Mouse (Mus musculus): ENCODE measurements at regions not wholly inside any gene's neighbourhood (a gene's known extent, or its start where the extent isn't known, plus 50 kb on each side); places are given as distances from the start of the nearest gene placed in this dataset.

DNA sequence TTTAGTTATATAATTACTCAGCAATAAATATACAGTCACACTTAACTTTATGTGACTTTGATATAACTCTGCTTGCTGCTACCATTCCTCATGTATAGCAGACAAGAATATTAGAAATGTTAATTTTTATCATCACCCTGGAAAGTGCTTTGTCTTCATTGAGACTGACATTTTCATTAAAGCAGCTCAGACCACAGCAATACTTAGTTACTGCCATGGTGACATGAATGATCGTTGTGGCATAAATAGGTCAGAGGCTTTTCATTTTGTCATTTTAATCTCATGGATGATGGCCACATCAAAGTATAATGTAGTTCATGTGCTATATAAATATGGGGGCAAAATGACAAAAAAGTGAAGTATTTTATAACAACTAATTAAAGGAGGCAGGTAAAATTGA, 498.1 kb downstream of the Slc22a22 start:
- no peak for DNase-seq (ENCODE audit: low spot score in 2 of 2)

DNA sequence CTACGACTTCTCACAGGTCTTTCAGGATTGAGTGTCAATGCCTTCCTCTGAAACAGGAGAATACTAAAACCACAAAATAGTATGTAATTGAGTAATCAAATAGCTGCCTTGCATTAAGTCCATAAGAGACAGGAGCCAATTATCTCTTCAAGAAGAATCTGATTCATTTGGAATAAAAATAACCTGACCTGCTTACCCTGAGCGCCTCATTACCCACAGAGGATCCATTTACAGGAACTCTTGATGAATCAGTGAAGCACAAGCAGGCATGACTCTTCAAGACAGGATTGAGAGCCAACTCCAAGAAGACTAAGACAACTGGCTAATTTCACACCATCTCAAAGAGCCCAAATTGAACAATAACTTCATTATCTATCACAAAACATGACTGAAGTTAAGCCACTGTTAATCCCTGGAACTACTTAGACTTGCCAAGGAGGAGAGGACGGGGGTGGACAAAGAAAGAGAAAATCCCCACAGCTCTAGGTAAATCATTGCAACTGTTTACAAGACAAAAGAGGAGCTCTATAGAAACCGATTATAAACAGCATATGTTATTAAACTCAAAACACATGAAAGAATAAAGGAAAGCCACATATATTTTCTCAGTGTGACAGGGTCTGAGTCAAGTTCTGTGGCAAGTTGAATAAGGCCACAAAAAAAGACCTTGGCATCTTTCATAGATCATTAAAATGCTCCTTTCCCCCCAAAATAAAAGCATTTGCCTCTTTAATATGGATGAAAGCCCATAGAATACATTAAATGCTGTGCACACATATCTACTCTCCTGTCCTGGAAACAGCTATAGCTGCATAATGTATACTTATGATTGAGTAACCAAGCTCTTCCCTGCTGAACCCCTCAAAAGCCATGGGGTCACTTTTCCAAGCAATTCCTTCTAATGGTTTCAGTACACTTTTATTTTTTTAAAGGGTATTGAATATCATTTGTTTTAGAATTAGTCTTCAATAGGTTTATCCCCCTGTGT, 501.7 kb downstream of the Slc22a22 start:
- no peak for DNase-seq (ENCODE audit: low spot score in 2 of 2)

DNA sequence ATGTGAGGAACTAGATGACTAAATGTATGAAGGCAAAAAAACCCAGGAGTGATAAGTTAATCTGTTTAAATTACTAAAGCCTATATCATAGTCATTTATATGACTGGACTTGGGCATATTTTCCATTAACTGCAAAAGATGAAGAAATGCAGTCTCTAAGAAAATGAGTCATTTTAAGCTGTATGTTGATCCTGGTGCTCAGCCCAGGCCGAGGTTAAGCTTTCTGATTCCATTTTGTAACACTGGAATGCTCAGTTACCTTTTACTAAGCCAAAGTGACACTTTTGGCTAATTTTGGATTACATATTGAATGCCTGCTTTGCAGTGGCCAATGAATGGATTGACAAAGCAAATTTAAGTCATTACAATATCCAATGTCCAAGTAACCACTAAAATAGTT, 507.3 kb downstream of the Slc22a22 start:
- no peak for DNase-seq (ENCODE audit: low spot score in 2 of 2)

DNA sequence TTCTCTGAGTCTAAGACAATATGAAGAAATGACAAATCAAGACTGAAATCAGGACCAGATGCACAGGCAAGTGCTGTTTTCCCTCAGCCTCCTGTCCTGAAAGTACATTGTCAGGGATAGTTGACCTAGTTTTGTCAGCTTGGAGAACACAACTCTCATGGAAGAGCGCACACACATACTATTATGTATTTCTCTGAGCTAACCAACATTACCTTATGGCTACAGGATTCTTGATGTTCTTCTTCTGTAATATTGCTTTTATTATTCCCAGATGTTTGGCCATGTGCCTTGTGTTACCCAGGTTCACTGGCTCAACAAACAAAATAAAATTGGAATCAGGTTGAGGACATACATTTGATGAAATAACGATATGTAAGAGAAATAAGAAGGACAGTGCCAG, 521.1 kb downstream of the Slc22a22 start:
- DNase-seq (ENCODE audit: low spot score in 2 of 2): no peak

GRCm38 (mm10) chr15:56952176-56952575, 525.2 kb downstream of the Slc22a22 start:
- DNase-seq (ENCODE audit: low spot score in 2 of 2): no peak

GRCm38 (mm10) chr15:56950824-56951223, 526.6 kb downstream of the Slc22a22 start:
- DNase-seq (ENCODE audit: low spot score in 2 of 2): no peak

- no peak for DNase-seq (ENCODE audit: low spot score in 2 of 2)
Measured at GRCm38 (mm10) chr15:56940891-56941290, 536.5 kb downstream of the Slc22a22 start.

DNA sequence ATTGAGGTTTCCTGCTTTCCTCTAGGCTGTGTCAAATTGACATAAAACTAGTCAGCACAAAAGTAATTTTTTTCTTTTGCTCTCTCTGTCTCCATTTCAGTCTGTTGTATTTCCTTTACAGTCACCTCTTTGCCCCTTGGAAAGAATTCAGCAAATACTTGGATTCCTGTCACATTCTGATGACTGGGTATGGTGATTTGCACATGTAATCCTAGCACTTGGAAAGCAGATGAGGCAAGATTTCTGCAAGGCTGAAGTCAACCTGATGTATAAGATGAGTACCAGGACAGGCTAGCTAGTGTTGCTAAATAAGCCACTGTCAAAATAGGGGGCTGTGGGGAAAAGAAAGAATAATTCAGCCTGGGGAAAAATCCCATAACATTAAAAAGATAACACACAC, 580.9 kb downstream of the Slc22a22 start:
- no peak for DNase-seq (ENCODE audit: low spot score in 2 of 2)

DNA sequence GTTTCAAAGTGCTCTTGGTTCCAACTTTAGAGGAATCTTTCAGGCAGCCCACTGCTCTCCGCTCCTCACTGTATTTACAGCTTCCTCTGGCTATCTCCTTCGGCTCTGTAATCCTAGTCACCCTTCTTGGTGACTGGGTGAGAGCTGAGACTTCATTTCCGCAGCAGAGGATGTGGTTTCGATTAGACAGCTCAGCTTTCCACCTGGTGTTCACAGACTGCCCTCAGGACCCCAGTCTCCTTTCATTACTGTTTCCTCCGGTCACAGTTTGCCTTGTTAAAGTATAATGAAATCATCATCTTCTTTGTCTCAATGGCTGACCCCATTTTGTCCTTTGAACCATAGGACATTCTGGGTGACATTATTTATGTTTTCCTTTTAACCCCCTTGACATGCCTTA, 595.9 kb downstream of the Slc22a22 start:
- no peak for DNase-seq (ENCODE audit: low spot score in 2 of 2)

- no peak for DNase-seq (ENCODE audit: low spot score in 2 of 2)
Measured at GRCm38 (mm10) chr15:56865879-56866278, 611.5 kb downstream of the Slc22a22 start.

GRCm38 (mm10) chr15:56865035-56865804, 612.2 kb downstream of the Slc22a22 start:
- no peak for DNase-seq (ENCODE audit: low spot score in 2 of 2)

- no peak for DNase-seq (ENCODE audit: low spot score in 2 of 2)
Measured at GRCm38 (mm10) chr15:56858627-56859334, 618.6 kb downstream of the Slc22a22 start.

GRCm38 (mm10) chr15:56858134-56858533, 619.3 kb downstream of the Slc22a22 start:
- no peak for DNase-seq (ENCODE audit: low spot score in 2 of 2)

GRCm38 (mm10) chr15:56856057-56856456, 621.4 kb downstream of the Slc22a22 start:
- DNase-seq (ENCODE audit: low spot score in 2 of 2): peak; percentile 3 to 18

DNA sequence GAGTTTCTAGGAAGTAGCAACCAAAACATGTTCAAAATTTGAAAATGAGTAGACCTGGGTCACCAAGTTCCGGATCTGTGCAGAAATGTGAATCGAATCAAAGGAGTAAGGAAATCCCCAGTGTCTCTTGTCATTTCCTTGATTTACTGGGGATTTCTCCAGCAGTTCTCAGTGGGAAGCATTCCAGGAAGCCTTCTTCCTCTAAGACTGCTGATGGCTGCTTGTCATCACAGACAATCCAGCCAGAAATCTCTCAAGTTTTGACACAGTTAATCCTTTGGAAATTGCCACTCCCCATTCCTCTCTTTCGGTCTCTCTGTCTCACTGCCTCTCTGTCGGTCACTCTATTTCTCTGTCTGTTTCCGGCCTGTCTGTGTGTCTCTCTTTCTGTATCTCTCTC, 624.3 kb downstream of the Slc22a22 start:
- no peak for DNase-seq (ENCODE audit: low spot score in 2 of 2)

GRCm38 (mm10) chr15:56847469-56848128, 629.8 kb downstream of the Slc22a22 start:
- DNase-seq (ENCODE audit: low spot score in 2 of 2): no peak

GRCm38 (mm10) chr15:56844574-56844973, 632.9 kb downstream of the Slc22a22 start:
- DNase-seq (ENCODE audit: low spot score in 2 of 2): no peak

DNA sequence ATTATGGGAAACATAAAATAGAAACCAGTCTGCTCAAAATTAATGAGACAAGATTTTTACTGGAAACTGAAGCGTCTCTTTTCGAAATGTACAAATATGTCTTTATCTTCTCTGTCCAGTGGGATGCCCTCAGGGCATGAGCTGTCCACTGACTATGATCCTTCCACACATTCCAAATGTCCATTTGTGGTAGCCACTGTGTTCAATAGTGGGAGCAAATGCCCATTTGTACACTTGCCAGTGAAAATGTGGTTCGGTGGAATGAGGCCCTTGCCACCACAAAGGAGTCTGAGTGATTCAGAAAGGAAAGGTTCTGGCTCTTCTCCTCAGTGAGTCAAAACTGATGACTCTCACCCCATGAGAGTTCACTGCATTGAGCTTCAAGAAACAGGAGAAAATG, 635.9 kb downstream of the Slc22a22 start:
- DNase-seq (ENCODE audit: low spot score in 2 of 2): no peak

DNA sequence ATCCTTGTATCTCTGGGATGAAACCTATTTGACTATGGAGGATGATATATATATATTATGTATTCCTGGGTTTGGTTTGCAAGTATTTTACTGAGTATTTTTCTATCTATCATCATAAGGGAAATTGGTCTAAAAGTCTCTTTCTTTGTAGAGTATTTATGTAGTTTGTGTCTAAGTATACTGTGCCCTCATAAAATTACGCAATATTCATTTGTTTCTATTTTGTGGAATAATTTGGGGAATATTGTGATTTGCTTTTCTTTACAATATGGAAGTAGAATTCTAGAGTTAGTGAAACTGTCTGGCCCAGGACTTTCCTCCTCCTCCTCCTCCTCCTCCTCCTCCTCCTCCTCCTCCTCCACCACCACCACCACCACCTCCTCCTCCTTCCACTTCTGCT, 640.1 kb downstream of the Slc22a22 start:
- DNase-seq (ENCODE audit: low spot score in 2 of 2): no peak

DNA sequence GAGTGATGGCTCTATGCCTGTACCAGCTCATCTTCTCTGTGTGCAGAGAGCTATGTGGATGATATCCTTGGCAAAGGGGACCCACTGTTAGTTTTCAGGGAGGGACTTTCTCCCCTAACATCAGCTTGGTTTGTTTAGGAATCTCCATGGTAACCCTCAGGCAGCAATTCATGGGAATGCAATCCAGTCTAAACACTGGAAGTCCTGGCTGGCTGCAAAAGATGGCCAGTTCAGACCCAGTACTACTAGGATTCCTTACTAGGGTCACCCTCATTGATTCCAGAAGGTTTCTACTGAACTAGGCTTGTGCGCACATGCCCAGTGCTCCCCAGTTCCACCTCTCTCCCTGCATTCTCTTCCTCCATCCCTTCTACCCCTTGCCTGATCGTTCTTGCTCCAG, 642.8 kb downstream of the Slc22a22 start:
- DNase-seq (ENCODE audit: low spot score in 2 of 2): no peak

DNA sequence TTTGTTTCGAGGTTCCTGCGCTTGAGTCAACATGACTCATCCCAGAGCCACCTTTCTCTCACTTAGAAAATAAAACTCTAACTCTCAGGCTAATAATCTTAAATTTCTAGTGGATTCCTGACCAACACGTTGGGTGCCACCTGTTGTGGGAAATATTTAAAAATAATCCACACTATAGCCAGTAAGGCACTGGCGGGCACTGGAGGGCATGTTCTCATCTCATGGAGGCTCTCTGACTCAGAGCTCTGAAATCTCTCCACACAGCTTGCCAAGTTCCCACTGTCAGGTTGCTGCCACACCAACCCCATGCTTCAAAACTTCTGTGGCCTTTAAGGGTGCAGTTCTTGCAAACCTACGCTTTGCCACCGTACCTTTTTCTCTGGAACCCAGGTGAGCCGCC, 644.8 kb downstream of the Slc22a22 start:
- DNase-seq (ENCODE audit: low spot score in 2 of 2): no peak
